Mouse (Mus musculus) liver, adult (tissue): ENCODE data around the gene Hrh2.

Experiments used
- GATA4 ChIP-seq: IDR thresholded peaks from 2 replicates; pipeline ENCODE4 v1.6.1; 2014; ENCODE audit warnings: mild to moderate bottlenecking, low read length; ENCODE audit not compliant: insufficient replicate concordance

The Hrh2 gene

DNA sequence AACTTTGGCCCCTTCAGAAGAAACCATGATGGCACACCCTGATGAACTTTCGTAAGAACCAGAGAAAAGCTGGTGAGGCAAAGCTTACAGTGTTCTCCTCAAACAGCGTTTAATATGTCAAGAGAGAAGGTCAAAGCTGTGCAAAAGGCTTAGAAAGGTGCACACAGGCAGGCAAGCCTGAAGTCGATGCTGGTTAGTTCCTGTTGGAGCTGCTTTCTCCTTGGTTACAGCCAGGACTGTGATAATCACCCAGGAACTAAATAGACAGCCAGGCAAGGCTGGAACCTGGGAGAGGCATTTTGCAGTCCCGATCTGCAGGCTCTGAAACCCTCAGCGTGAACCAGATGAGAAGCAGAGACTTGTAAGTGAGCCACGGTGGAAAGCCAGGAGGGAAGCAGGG lies 45.6 kb downstream of the Hrh2 start:
- TF ChIP-seq GATA4: no peak

DNA sequence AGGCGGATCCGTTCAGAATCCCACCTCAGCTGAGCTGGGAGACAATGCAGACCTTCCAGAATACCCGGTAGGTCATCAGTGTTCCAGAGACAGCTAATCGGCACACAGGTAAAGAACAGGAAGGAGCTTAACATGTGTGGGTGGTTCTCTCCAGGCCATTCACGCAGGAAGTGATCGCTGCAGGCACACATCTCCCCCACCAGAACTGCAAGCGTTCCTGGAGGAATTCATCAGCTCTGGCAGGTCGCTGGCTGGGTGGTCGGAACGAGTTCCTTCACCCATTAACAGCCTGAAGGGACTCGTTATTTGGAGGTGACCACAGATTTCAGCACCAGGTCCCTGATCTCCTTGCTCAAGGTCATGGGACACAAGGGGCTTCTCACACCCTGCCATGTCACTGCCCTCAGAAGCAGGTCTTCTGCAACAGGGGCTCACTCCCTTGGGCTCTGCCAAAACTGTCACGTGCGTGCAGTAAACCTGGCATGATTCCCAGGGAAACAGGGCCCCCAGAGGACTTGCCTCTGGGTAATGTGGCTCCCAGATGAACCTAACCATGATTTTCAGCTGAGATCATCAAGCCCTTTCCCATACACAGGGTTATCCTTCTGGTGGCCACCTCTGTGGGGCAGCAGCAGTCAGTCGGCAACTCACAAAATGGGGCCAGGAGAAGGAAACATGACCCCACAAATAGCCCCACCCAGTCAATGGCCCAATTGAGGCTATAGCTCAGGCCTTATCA lies 46.8 kb downstream of the Hrh2 start:
- no peak for TF ChIP-seq GATA4

DNA sequence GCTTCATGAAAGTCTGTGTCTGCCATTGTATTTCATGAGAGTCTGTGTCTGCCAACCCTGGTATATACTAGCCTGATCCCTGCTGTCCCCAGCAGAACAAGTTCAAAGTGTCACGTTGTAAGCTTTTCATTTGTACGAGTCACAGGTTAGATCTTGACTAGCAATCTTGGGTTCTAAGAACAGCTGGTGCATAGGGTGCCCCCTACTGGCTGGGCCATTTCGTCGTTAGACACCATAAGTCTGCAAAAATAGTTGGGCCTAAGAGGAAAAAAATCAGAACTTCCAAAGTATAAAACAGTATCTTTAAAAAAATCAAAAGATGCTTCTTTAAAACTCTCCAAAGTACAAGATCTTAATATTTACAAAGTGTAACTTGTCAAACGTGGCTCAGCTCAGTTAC lies 50.5 kb downstream of the Hrh2 start:
- no peak for TF ChIP-seq GATA4

DNA sequence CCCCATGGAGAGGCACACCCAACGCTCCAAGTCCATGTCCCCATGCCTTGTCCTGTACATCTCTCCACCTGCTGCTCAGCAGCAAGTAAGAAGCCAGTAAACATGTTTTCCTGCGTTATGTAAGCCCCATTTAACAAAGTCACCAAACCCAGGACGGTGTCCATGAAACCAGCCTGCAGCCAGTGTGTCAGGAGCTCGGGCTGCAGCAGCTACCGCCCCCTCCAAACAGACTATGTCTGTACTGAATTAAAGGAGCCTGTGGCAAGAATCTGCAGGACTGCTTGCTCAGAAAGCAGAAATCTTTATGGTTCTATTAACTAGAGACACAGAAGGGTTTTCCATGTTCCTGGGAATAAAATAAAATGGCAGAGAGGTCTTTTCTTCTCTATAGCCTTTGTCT lies 53.3 kb downstream of the Hrh2 start:
- TF ChIP-seq GATA4: no peak

DNA sequence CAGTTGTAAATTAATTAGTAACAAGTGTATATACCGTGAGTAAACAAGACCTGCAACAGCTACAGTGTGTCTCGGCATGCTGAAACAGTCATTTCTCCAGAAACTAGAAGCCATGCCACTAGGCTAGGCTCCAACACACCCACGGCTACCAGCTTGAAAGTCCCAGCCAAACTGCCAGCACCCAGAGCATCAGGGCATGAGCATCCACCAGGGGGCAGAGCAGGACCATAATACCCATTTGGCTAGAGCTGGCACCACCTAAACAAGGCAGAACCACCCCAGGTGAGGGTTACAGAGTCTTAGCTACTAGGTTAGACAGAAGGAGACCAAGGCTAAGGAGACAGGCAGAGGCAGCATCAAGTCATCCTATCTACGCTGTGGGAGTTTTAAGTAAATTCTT lies 55.6 kb downstream of the Hrh2 start:
- no peak for TF ChIP-seq GATA4

DNA sequence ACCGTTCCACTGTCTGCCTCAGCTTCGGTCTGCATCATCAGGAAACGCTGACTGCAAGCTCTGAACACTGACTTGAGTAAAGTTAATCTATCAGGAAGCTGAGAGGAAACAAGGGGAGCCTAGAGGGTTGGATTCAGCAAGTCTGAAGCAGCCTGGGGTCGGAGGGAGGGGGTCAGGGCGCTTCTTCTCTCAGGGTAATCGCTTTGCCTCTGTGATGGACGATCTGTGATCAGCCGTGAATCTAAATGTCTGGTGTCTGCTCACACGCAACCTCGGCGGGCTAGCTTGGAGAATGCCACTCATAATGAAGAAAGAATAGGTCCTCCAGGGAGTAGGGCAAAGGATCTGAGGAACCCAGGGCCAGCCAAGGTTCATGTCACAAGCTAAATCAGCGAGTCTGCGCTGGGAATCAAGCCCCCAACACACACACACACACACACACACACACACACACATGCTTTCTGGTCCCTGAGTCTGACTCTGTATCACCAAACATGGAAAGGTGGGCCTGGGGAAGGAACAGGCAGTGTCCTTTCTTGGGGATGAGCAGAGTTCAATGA lies 56.6 kb downstream of the Hrh2 start:
- no peak for TF ChIP-seq GATA4

DNA sequence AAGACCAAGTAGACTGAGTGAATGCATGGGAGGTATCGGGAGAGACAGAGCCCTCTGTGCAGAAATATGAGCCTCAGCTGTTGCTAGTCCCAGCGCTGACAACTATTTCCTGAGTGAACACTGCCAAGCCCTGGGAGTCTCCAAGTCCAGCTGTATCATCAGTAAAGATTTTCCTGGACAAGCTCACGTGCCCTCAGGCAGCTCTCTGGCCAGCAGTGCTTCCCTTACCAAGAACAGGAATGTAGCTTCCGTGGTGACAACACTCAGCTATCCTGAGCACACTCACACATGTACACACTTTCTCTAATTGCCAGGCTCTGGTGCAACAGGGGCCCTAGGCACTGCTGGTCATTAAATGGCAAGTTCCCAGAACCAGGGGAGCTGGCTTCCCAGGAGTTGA lies 57.1 kb downstream of the Hrh2 start:
- 0 out of 2 replicates have a peak, but pooled peaks have one; percentile 36 for TF ChIP-seq GATA4

DNA sequence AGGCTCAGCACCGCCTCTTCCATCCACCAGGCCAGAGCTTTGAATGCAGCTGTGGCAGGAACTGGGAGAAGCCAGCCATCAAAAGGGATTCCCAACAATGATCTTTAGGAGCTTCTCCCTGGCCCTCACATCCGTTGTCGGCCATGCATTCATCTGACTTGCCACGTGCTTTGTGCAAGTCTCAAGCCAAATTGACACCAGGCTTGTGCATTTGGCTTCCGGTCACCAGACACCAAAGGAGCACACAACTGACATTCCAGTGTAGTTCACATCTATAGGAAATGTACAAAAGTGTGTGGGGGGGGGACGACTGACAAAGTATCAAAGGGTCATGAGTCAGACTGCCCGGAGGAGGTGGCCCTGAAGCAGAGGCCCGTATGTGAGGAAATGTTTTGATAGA lies 58.4 kb downstream of the Hrh2 start:
- no peak for TF ChIP-seq GATA4

DNA sequence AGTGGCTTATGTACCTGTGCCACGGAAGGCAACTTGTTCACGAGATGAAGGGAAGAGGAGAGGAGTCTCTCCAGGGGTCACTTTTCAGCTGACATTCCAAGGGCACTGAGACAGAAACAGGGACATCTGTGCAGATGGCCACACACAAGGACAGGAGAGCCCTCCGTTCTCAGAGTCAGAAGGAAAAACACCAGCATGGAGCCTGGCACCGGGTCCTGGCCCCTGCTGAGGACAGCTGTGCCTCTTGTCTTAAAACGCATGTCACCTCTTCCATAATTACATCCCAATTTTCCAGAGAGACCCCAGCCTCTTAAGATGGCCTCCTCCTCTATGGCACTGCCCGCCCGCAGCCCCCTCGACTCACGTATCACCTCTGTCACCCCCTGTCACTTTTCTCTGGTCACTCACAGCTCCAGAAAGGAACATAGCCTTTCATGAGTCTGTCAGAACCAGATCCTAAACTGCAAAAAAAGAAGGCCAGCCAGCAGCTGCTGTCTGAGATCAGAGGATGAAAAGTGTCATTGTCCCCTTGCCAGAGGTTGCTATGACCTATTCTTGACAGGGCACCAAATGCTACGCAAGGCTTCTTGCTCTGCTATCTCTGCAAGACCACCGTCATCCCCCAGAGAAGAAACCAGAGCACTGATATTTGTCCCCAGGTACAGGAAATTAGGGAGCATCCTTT lies 59.8 kb downstream of the Hrh2 start:
- no peak for TF ChIP-seq GATA4

DNA sequence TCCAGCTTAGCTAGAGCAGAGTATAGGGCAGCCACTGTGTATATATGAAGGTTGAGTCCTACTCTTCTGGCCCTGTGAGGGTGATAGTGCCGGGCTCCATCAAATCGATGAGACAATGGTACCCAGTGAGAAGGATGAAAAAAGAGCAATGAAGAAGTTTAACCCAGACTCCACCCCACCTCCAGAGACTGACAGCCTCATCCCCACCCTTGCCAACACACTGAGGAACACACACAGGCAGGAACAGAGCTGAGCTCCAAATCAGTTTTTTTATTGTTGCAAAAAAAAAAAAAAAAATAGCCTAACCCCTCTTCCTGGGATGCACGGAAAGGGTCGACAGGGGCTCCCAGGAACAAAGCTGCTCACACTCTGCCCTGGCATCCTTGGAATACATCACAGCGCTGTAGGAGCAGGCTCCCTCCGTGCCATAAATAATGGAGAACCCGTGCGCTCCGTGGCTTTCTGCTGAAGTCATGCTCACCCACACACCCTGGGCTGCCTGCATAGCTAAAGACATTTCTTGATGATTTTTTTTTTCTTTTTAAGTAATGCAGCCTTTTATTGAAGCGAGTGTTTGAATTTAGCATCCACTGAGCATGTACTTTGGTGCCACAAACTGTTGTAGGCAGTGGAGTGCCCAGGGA lies 65.8 kb downstream of the Hrh2 start:
- TF ChIP-seq GATA4: no peak

DNA sequence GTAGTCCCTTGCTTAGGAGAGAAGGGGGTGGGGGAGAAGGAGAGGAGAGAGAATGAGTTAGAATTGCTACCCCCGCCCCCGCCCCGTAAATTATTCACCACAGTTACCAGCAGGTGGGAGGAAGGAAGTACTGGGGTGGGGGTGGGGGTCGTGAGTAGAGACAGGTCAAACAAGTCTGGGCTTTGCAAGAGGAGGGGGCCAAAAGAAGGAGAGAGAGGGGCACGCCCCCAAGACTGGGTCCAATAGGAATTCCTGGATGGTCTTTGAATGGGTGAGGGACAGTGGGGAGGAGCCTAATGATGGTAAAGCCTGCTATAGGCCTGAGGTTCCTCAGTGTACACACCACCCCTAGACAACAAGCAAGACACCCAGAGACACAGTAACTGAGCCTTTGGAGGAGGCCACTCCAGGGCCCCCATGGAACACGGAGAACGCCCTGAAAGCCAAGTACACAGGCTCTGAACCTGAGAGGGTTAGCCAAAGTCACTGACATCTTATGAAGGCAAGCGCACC lies 66.4 kb downstream of the Hrh2 start:
- TF ChIP-seq GATA4: no peak

DNA sequence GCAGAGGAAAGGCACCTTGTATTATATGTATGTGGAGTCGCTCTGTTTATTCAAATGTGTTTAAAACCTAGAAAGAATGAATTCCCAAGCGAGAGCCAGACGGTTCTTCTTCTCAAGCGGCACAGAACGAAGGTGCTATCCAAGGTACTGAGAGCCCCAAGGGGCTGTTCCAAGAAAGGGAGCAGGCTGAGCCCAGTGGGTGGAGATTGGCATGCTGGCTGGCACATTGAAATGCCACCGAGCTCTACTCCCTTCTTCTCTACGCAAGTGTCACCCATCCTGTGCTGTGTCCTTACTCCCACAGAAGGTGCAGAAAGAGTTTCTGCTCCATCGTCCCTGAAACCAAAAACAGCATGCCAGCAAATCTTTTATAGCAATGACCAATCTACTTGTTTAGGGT lies 68.4 kb downstream of the Hrh2 start:
- no peak for TF ChIP-seq GATA4

DNA sequence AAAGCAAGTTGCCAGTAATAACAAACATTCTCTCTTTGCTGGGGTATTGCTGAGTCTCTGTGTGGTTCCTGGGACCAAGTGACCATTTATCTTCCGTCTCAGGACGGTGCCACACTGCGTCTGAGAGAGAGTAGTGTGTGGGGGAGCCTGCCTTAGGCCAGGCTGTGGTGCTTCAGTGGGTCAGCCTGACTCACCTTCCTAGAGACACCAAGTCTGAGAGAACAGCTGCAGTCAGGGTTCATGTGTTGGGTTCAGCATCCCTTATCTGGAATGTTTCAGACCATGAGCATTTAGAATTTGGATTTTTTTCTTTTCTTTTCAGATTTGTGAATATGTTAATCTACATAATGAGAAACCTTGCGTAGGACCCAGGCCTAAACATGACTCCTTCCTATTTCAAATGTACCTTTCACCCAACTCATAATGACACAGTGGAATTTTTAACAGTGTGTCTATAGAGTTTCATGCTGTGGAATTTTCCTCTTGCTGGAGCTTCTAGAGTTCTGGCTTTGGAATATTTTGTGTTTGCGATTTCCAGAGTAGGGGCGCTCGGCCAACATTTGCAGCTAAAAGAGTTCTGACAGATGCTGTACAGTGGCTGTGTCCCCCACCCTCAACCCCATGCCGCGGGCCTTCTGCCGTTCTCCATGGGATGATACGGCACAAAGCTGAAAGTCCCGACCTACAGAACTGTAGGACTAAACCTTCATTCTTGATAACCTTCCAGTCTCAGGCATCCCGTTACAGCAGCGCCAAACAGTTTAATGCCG lies 71.0 kb downstream of the Hrh2 start:
- no peak for TF ChIP-seq GATA4

DNA sequence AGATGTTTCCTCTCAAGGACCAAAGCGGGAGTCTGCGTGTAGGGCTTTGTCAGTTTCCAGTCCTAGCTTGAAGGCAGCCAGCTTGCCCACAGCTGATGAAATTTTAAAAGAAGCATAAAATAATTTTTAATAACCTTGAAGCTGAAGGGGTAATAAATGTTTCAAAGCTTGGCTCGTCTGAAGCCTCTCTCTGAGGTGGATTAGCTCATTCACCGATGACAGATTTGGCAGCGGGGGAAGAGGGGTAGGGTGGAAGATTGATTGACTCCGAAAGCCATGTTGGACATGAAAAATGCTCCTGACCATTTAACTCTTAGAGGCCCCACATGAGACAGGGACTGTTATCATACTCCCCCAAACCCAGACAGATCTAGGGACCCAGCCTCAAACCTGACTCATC lies 71.7 kb downstream of the Hrh2 start:
- no peak for TF ChIP-seq GATA4

DNA sequence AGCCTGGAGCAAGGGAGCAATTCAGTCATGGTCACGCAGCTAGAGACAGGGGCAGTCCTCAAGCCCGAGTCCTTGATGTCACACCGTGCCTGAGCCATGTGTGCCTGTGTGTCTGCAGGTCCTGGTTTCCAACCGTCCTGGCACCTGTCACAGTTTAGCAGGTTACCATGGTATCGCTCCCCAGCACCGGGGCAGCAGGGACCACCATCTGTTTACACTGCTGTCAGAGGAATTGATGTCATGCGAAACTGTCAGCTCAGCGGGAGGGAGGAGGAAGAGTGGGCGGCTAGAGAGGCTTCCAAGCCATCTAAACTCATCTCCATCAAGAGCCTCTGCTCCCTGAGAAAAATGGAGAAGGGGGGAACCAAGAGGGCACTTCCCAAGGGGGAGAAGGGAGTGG lies 74.5 kb downstream of the Hrh2 start:
- TF ChIP-seq GATA4: no peak
